Mouse (Mus musculus) embryo, embryonic 10 days (tissue): ENCODE results near the gene Olfr70.

Source experiments
- DNase-seq: peaks from one replicate; pipeline ENCODE4 v3.0.0-alpha.2; 2015; ENCODE audit warnings: low spot score

The Olfr70 gene

GRCm38 (mm10) chr4:43655656-43656338 lies 44.8 kb downstream of the Olfr70 start:
- no peak for DNase-seq

DNA sequence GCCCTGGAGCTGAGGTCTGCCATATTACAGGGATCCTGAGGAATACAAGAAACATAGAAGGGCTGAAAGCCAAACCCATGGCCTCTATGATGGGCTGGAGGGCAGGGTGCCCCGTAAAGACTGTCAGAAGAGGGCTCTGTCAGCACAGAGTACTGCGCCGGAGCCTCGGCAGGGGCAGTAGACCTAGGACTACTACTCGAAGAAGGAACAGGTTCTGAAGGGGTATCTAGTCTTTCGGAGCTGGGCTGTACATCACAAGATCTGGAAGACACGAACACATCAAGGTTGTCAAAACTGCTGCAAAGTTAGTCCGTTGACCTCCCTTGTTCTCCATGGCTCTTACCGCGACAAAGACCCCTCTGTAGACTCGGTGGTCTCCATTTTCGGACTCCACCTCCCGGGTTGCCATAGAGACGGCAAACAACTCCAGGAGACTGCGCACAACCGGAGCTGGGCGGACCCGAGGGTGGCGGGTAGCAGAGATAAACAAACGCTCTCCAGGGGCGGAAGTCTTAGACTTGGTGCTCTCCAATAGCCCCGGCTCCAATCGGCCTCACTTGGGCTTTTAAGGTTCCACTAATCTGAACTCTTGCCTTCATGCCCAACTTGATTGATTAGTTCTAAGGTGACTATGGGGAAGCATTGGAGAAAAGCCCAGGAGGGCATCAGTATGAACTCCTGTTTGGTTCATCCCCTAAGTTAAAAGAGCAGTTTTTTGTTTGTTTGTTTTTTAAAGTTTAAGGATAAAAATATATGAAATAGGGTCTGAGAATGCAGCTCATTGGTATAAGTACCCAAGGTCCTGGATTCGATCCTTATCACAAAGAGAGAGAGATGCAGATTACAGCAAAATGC lies 47.2 kb downstream of the Olfr70 start, which contains the start of gene Spag8:
Gene Spag8, minus strand, starts transcription at position 434 of the 855 bp plus-strand sequence.
- DNase-seq: peak; percentile 82

- no peak for DNase-seq
These were observed 47.9 kb downstream of the Olfr70 start for GRCm38 (mm10) chr4:43652726-43653125.

- DNase-seq: no peak
These were observed 50.8 kb downstream of the Olfr70 start for GRCm38 (mm10) chr4:43649783-43650182.
